Mouse (Mus musculus) heart, postnatal 0 days (tissue): Measurements from ENCODE around the gene Prss28.

ENCODE experiments used
- CTCF ChIP-seq: IDR thresholded peaks from 2 replicates; pipeline ENCODE4 v1.5.1; 2016; ENCODE audit warnings: antibody characterized with exemption, control low read depth, low read depth
- EP300 ChIP-seq: IDR thresholded peaks from 2 replicates; pipeline ENCODE4 v1.6.1; 2016; ENCODE audit warnings: antibody characterized with exemption, low read depth

GRCm38 (mm10) chr17:25272326-25272725 lies 36.1 kb upstream of the Prss28 start:
- TF ChIP-seq CTCF (no peak), EP300 (no peak)
